Mouse (Mus musculus) lung, adult 2 months (tissue): ENCODE data around the gene Pex6.

Source experiments
- CTCF ChIP-seq: fragments of 200-500 bp; IDR thresholded peaks from 2 replicates; pipeline ENCODE4 v1.5.1; 2011; ENCODE audit warnings: mild to moderate bottlenecking, low read length, control low read depth; ENCODE audit not compliant: insufficient read depth
- POLR2A ChIP-seq: fragments of 200-500 bp; IDR thresholded peaks from 2 replicates; pipeline ENCODE4 v1.6.1; 2011; ENCODE audit warnings: low read depth, mild to moderate bottlenecking, control low read depth, low read length, borderline replicate concordance; ENCODE audit errors: extremely low read depth

DNA sequence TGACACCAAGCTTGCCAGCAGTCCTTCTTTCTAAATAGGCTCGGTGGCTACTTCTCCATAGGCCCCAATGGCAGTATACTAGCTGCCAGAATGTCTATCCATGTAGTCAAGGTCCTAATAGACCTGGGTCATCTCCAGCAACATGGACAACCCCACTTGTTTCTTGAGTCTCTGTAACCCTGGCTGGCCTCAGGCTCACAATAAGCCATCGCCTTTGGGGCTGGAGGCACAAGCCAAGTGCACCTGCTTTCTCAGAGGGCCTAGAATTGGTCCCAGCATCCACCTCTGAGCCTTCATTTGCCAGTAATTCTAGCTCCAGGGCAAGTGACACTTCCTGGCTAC, 62.8 kb downstream of the Pex6 start:
- TF ChIP-seq CTCF = no peak
- TF ChIP-seq POLR2A = no peak
